In the genomic region with DNA sequence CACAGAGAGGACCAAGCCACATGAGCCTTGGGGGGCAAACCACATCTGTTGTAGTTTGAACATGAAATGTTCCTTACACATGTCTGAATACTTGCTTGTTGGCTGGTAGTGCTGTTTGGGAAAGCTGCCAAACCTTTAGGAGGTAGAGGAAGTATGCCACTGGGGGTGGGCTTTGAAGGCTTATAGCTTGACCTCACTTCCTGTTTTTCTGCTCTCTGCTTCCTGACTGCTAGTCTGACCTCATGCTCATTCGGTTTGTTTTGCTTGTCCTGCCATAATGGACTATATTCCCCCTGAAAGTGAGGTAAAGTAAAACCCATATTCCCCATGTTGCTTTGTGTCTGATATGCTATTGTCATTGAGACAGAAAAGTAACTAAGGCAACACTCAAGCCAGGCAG, we compare ENCODE assay signal across 22 mouse cellular contexts. TPM values are rescaled to one million over a fixed set of nuclear protein-coding genes. Genes with fewer than 3 reads are reported as not detected.
A peak's percentile ranks its signal among the peaks of the same experiment; 100 is the strongest.
DNase-seq lines count a peak whose midpoint lies in the region; ATAC-seq lines count a peak whose summit lies in the region.
"Had no signal": no experiment of that assay in that cellular context is flagged by ENCODE, and none has a peak within 500 bp of the region (broad histone marks: within the 10 kb centered on the region; RNA-seq: fewer than 3 reads in every experiment).

No protein-coding gene starts in this region.

- no peaks in the 10 kb centered on the region for H3K27me3 ChIP-seq in midbrain, embryonic 15.5 days (replicated peaks)
- H3K27me3 ChIP-seq: embryonic facial prominence, embryonic 15.5 days; forebrain, embryonic 12.5 days; heart, embryonic 13.5 days; intestine, embryonic 15.5 days; lung, embryonic 15.5 days; neural tube, embryonic 12.5 days; Patski had no signal

- no peak overlapping the region for H3K9ac ChIP-seq in midbrain, embryonic 15.5 days
- H3K9ac ChIP-seq: embryonic facial prominence, embryonic 15.5 days; forebrain, embryonic 12.5 days; heart, embryonic 13.5 days; intestine, embryonic 15.5 days; lung, embryonic 15.5 days; neural tube, embryonic 12.5 days had no signal

- no peak overlapping the region for H3K27ac ChIP-seq in midbrain, embryonic 15.5 days
- H3K27ac ChIP-seq: embryonic facial prominence, embryonic 15.5 days; forebrain, embryonic 12.5 days; heart, embryonic 13.5 days; intestine, embryonic 15.5 days; lung, embryonic 15.5 days; neural tube, embryonic 12.5 days had no signal

- H3K4me1 ChIP-seq in midbrain, embryonic 15.5 days = no peaks in the 10 kb centered on the region
- H3K4me1 ChIP-seq: embryonic facial prominence, embryonic 15.5 days; forebrain, embryonic 12.5 days; heart, embryonic 13.5 days; intestine, embryonic 15.5 days; lung, embryonic 15.5 days; neural tube, embryonic 12.5 days had no signal

- no peak for ATAC-seq in CD4-positive, CD25-positive, alpha-beta regulatory T cell, adult 4 months
- ATAC-seq in midbrain, embryonic 15.5 days (replicated peaks) = no peak
- ATAC-seq: intestine, embryonic 15.5 days; midbrain, embryonic 16.5 days; Patski had no signal

- intact Hi-C loops in heart, postnatal 14 days (cut with DNase I) = no loop called here

- WGBS in midbrain, embryonic 15.5 days = 70% methylated on average over 1 of the region's 1 CpGs

- H3K4me3 ChIP-seq in midbrain, embryonic 15.5 days = no peak overlapping the region
- H3K4me3 ChIP-seq: embryonic facial prominence, embryonic 15.5 days; forebrain, embryonic 12.5 days; heart, embryonic 13.5 days; intestine, embryonic 15.5 days; lung, embryonic 15.5 days; neural tube, embryonic 12.5 days had no signal

- H3K36me3 ChIP-seq in midbrain, embryonic 15.5 days (replicated peaks) = no peaks in the 10 kb centered on the region
- H3K36me3 ChIP-seq: embryonic facial prominence, embryonic 15.5 days; forebrain, embryonic 12.5 days; heart, embryonic 13.5 days; intestine, embryonic 15.5 days; lung, embryonic 15.5 days; neural tube, embryonic 12.5 days had no signal

- no peaks in the 10 kb centered on the region for H3K9me3 ChIP-seq in midbrain, embryonic 15.5 days
- H3K9me3 ChIP-seq: embryonic facial prominence, embryonic 15.5 days; forebrain, embryonic 12.5 days; heart, embryonic 13.5 days; intestine, embryonic 15.5 days; lung, embryonic 15.5 days had no signal

- no peak overlapping the region for H3K4me2 ChIP-seq in midbrain, embryonic 15.5 days
- H3K4me2 ChIP-seq: embryonic facial prominence, embryonic 15.5 days; forebrain, embryonic 12.5 days; heart, embryonic 13.5 days; intestine, embryonic 15.5 days; lung, embryonic 15.5 days; neural tube, embryonic 12.5 days had no signal

- DNase-seq in CD4-positive, CD25-positive, alpha-beta regulatory T cell, adult 2 months (ENCODE audit: low read depth, low spot score) = peak; percentile 6
- peak; percentile 23 for DNase-seq in 3134 (ENCODE audit: extremely low read depth, insufficient read length, low spot score)
- DNase-seq in MEL-GATA-1-ER (ENCODE audit: extremely low read depth, low read depth) = peak; percentile 63
- DNase-seq in lung, postnatal 36 days = peak; percentile 10
- DNase-seq in layer of hippocampus, adult 18-20 months (ENCODE audit: low spot score in 2 of 2) = no peak
- no peak for DNase-seq in heart, postnatal 14 days
- DNase-seq: cerebellum, adult 11 months; cerebellum, postnatal 36 days; kidney, postnatal 14 days had no signal

RNA-seq across cellular contexts. Expression of a gene that starts 21.3 kb away (rescaled TPM):
- polyA plus RNA-seq in CD4-positive, CD25-positive, alpha-beta regulatory T cell, adult 4 months (2017; shearing (Covaris generic)) = not detected
- polyA plus RNA-seq in midbrain, embryonic 15.5 days (2015; fragmentation: Nextera tagmentation; extraction: Ambion mirVana) = 4.1 and 4.9 TPM in 2 replicates
- total RNA-seq in layer of hippocampus, adult 18-20 months (2021) = 1 to 10 TPM; 5.4 to 6.3 TPM
- 10 to 100 TPM; 29.6 to 32.7 TPM for total RNA-seq in heart, postnatal 14 days (2021)

RNA-seq across cellular contexts. Expression of a gene that starts 46.6 kb away (rescaled TPM):
- not detected for polyA plus RNA-seq in CD4-positive, CD25-positive, alpha-beta regulatory T cell, adult 4 months (2017; shearing (Covaris generic))
- polyA plus RNA-seq in midbrain, embryonic 15.5 days (2015; fragmentation: Nextera tagmentation; extraction: Ambion mirVana) = 17.9 and 21.7 TPM in 2 replicates
- 10 to 100 TPM; 84.8 to 98.6 TPM for total RNA-seq in layer of hippocampus, adult 18-20 months (2021)
- total RNA-seq in heart, postnatal 14 days (2021) = not detected
- total RNA-seq: liver, adult 2 months had no signal
- polyA plus RNA-seq: C2C12; embryonic facial prominence, embryonic 15.5 days; gonadal fat pad, adult 2 months; heart, embryonic 13.5 days; intestine, embryonic 15.5 days; liver, adult 2 months; lung, embryonic 15.5 days; Patski had no signal

Comparison
In these comparisons a context has a peak if more than half of its experiments do, and no peak if none do; other contexts are left out.
1. DNase-seq: peak in CD4-positive, CD25-positive, alpha-beta regulatory T cell, adult 2 months (single experiment), 3134 (single experiment), MEL-GATA-1-ER (single experiment) and lung, postnatal 36 days (single experiment); none in layer of hippocampus, adult 18-20 months (0 of 2) and heart, postnatal 14 days (0 of 2).
2. RNA of a gene that starts 21.3 kb away (total RNA-seq): 29.6 to 32.7 TPM in heart, postnatal 14 days; 5.4 to 6.3 TPM in layer of hippocampus, adult 18-20 months; every median in the first group is over 4 times any median in the second.
3. RNA of a gene that starts 46.6 kb away (total RNA-seq): 84.8 to 98.6 TPM in layer of hippocampus, adult 18-20 months; not detected in heart, postnatal 14 days; every median in the first group is over 10 times any median in the second.